Mouse (Mus musculus) urinary bladder, postnatal 4 days (tissue): ENCODE data around the gene Gm49342.
A peak's percentile ranks its signal among the peaks of the same experiment; 100 is the strongest.

Experiments used
- DNase-seq, 2 experiments: peaks; one replicate each; pipeline ENCODE4 v3.0.0; 2021 to 2022; ENCODE audit warnings: low spot score in 2 of 2

Gm49342 gene

GRCm38 (mm10) chr14:50981207-50981606, 36.9 kb downstream of the Gm49342 start:
- DNase-seq, result no peak

GRCm38 (mm10) chr14:50981837-50982236, 37.5 kb downstream of the Gm49342 start:
- DNase-seq, result no peak

GRCm38 (mm10) chr14:50987668-50988067, 43.4 kb downstream of the Gm49342 start:
- no peak for DNase-seq

- DNase-seq, result no peak
Observed at GRCm38 (mm10) chr14:50991037-50991436, 46.7 kb downstream of the Gm49342 start.

GRCm38 (mm10) chr14:50997088-50997487, 52.8 kb downstream of the Gm49342 start:
- DNase-seq, result no peak

GRCm38 (mm10) chr14:50997999-50998666, 53.8 kb downstream of the Gm49342 start:
- DNase-seq, result no peak

GRCm38 (mm10) chr14:51007152-51007801, 63.0 kb downstream of the Gm49342 start, which contains the start of gene Rnase10:
Gene Rnase10, plus strand, starts transcription at chr14:51007751.
- DNase-seq, result no peak

- peak; percentile 38 to 59 for DNase-seq
Observed at GRCm38 (mm10) chr14:51007914-51008713, 63.8 kb downstream of the Gm49342 start.

GRCm38 (mm10) chr14:51008781-51009180, 64.5 kb downstream of the Gm49342 start:
- no peak for DNase-seq

- no peak for DNase-seq
Observed at GRCm38 (mm10) chr14:51009572-51009971, 65.3 kb downstream of the Gm49342 start.
